Mouse (Mus musculus) embryo, embryonic 10.5 days (tissue): ENCODE measurements at regions not wholly inside any gene's neighbourhood (a gene's known extent, or its start where the extent isn't known, plus 50 kb on each side); places are given as distances from the start of the nearest gene placed in this dataset.

Source experiments
- DNase-seq: peaks from one replicate; pipeline ENCODE4 v3.0.0-alpha.2; 2015; ENCODE audit warnings: low spot score

GRCm38 (mm10) chr19:48864151-48864740, 658.4 kb downstream of the Sorcs3 start:
- DNase-seq, result no peak

GRCm38 (mm10) chr19:48871601-48872000, 665.8 kb downstream of the Sorcs3 start:
- no peak for DNase-seq

- peak; percentile 4 for DNase-seq
These were observed 675.8 kb downstream of the Sorcs3 start for GRCm38 (mm10) chr19:48881526-48882195.

GRCm38 (mm10) chr19:48908236-48908635, 702.4 kb downstream of the Sorcs3 start:
- no peak for DNase-seq

- no peak for DNase-seq
These were observed 707.2 kb downstream of the Sorcs3 start for GRCm38 (mm10) chr19:48913011-48913410.

GRCm38 (mm10) chr19:48919638-48920037, 713.8 kb downstream of the Sorcs3 start:
- DNase-seq, result no peak

- no peak for DNase-seq
These were observed 741.8 kb downstream of the Sorcs3 start for GRCm38 (mm10) chr19:48947646-48948045.
